Mouse (Mus musculus): ENCODE results near the gene Toporsl. TPM values are rescaled to one million over a fixed set of nuclear protein-coding genes. Genes with fewer than 3 reads are reported as not detected.

Gene Toporsl
- polyA plus RNA-seq, 1 experiment from 2014 or later: not detected

DNA sequence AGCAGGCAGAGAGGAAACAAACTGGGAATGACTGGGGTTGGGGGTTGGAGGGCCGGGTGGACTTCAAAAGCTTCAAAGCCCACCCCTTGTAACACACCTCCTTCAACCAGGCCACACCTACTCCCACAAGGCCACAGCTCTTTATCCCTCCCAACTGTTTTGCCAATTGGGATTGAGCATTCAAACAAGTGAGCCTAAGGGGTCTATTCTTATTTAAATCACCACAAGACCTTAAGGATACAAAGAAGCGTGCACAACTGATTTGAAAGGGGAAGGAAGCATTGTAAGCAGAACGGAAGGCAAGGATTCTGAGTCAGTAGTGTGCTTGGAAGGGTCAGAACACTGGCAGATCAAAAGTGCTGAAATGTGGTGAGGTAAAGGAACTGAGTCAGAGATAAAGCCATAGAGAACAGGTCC is 64.6 kb downstream of the Toporsl start:
- no peak for ATAC-seq (replicated peaks; ENCODE audit: insufficient number of reproducible peaks, insufficient read depth, low FRiP score, low read depth)

GRCm38 (mm10) chr4:52661311-52661710 is 65.2 kb downstream of the Toporsl start:
- H3K9ac ChIP-seq: no peak overlapping the region
- ATAC-seq (replicated peaks; ENCODE audit: insufficient number of reproducible peaks, insufficient read depth, low FRiP score, low read depth): no peak
- H3K27me3 ChIP-seq: no peaks in the 10 kb centered on the region
- H3K4me1 ChIP-seq (replicated peaks): no peaks in the 10 kb centered on the region
- no peak overlapping the region for H3K27ac ChIP-seq
- WGBS: 77% methylated on average over 5 of the region's 5 CpGs
- H3K36me3 ChIP-seq: no peaks in the 10 kb centered on the region
- H3K9me3 ChIP-seq (replicated peaks): no peaks in the 10 kb centered on the region
- no peak overlapping the region for H3K4me2 ChIP-seq
- H3K4me3 ChIP-seq: no peak overlapping the region

More for the DNA sequence above, 64.6 kb downstream of the Toporsl start:
- Histone ChIP-seq H3K9me3 (replicated peaks) (no peaks in the 10 kb centered on the region), H3K4me3 (no peak overlapping the region), H3K4me1 (replicated peaks) (no peaks in the 10 kb centered on the region), H3K4me2 (peak overlapping the region; percentile 10; the same call in 1 of the 2 replicates), H3K27me3 (no peaks in the 10 kb centered on the region), H3K9ac (no peak overlapping the region), H3K36me3 (no peaks in the 10 kb centered on the region), H3K27ac (peak overlapping the region; percentile 21; the same call in 1 of the 2 replicates)
- WGBS: 26% methylated on average over 3 of the region's 3 CpGs

Other genes starting within 250 kb of the Toporsl start
- 104 and 119 TPM in 2 replicates for gene Smc2, start 157.0 kb upstream of the Toporsl start, polyA plus RNA-seq (2015; fragmentation: Nextera tagmentation; extraction: Ambion mirVana)
- gene Vma21-ps, start 99.0 kb upstream of the Toporsl start, polyA plus RNA-seq (2015; fragmentation: Nextera tagmentation; extraction: Ambion mirVana): 1.5 and 1.8 TPM in 2 replicates
- not detected in 2 replicates for gene Olfr275, start 218.3 kb downstream of the Toporsl start, polyA plus RNA-seq (2015; fragmentation: Nextera tagmentation; extraction: Ambion mirVana)

Measured in heart, embryonic 15.5 days (tissue).